Mouse (Mus musculus): ENCODE data around the gene Degs1.

GRCm38 (mm10) chr1:182297821-182298220, 15.2 kb upstream of the Degs1 start:
- no peak for TF ChIP-seq CTCF (IDR thresholded peaks at IDR 0.05)
- TF ChIP-seq POLR2A (IDR thresholded peaks at IDR 0.05; ENCODE audit: insufficient read depth, low read depth, low read length): no peak

Data from heart, adult 2 months (tissue).